Mouse (Mus musculus) myocyte (in vitro differentiated cells): ENCODE data around the gene Cc2d1b. TPM values are rescaled to one million over a fixed set of nuclear protein-coding genes. Genes with fewer than 3 reads are reported as not detected.

ENCODE experiments used
- H3K27me3 ChIP-seq: one replicate; pipeline ENCODE4 v1.6.1; 2011; ENCODE audit not compliant: control insufficient read depth, insufficient read depth, insufficient read length
- H3K36me3 ChIP-seq: one replicate; pipeline ENCODE4 v1.6.1; 2011; ENCODE audit not compliant: control insufficient read depth, insufficient read depth
- H3K4me2 ChIP-seq: one replicate; pipeline ENCODE4 v1.6.1; 2011; ENCODE audit warnings: low read depth, control low read depth
- H3K4me3 ChIP-seq: one replicate; pipeline ENCODE4 v1.5.1; 2011; ENCODE audit warnings: mild to moderate bottlenecking, control low read depth, moderate library complexity
- H3K79me2 ChIP-seq: one replicate; pipeline ENCODE4 v1.6.1; 2011; ENCODE audit not compliant: control insufficient read depth, insufficient read depth
- H3ac ChIP-seq: one replicate; pipeline ENCODE4 v1.6.1; 2011; ENCODE audit not compliant: control insufficient read depth, insufficient read length
- CEBPB ChIP-seq: IDR thresholded peaks from 2 replicates; pipeline ENCODE4 v1.6.1; 2011; ENCODE audit warnings: mild to moderate bottlenecking, moderate library complexity; ENCODE audit not compliant: poor library complexity, insufficient read depth, severe bottlenecking
- E2F4 ChIP-seq: IDR thresholded peaks from one replicate; pipeline ENCODE4 v1.6.1; 2011; ENCODE audit warnings: mild to moderate bottlenecking, control low read depth, moderate library complexity; ENCODE audit not compliant: insufficient read depth
- MAX ChIP-seq: IDR thresholded peaks from one replicate; pipeline ENCODE4 v1.6.1; 2011; ENCODE audit warnings: low read depth, mild to moderate bottlenecking, control low read depth
- MYOD1 ChIP-seq, 3 experiments: IDR thresholded peaks; one replicate each; pipeline ENCODE4 v1.6.1; 2011; ENCODE audit warnings: control low read depth in 2 of 3, low read depth in 2 of 3, mild to moderate bottlenecking in 2 of 3, moderate library complexity in 1 of 3; ENCODE audit not compliant: insufficient read length in 2 of 3, control insufficient read depth in 1 of 3
- MYOG ChIP-seq, 3 experiments: IDR thresholded peaks; one replicate each; pipeline ENCODE4 v1.6.1; 2011; ENCODE audit warnings: control low read depth in 2 of 3, low read depth in 2 of 3, mild to moderate bottlenecking in 2 of 3; ENCODE audit not compliant: insufficient read length in 2 of 3, control insufficient read depth in 1 of 3, insufficient read depth in 1 of 3
- POLR2A ChIP-seq: IDR thresholded peaks from one replicate; pipeline ENCODE4 v1.6.1; 2011; ENCODE audit warnings: low read depth, mild to moderate bottlenecking, control low read depth, moderate library complexity; ENCODE audit not compliant: insufficient read length
- POLR2AphosphoS2 ChIP-seq: IDR thresholded peaks from one replicate; pipeline ENCODE4 v1.6.1; 2011; ENCODE audit warnings: low read depth, control low read depth; ENCODE audit not compliant: insufficient read length
- REST ChIP-seq: IDR thresholded peaks from one replicate; pipeline ENCODE4 v1.6.1; 2011; ENCODE audit warnings: mild to moderate bottlenecking, control low read depth, moderate library complexity; ENCODE audit not compliant: insufficient read depth, insufficient read length
- SRF ChIP-seq: IDR thresholded peaks from one replicate; pipeline ENCODE4 v1.6.1; 2011; ENCODE audit warnings: low read depth; ENCODE audit not compliant: control insufficient read depth, insufficient read length
- TCF12 ChIP-seq: IDR thresholded peaks from one replicate; pipeline ENCODE4 v1.6.1; 2011; ENCODE audit warnings: mild to moderate bottlenecking, control low read depth; ENCODE audit not compliant: poor library complexity, insufficient read depth, severe bottlenecking
- TCF3 ChIP-seq: IDR thresholded peaks from one replicate; pipeline ENCODE4 v1.6.1; 2011; ENCODE audit warnings: low read depth, control low read depth; ENCODE audit not compliant: insufficient read length
- USF1 ChIP-seq: IDR thresholded peaks from one replicate; pipeline ENCODE4 v1.6.1; 2011; ENCODE audit warnings: low read depth, mild to moderate bottlenecking, control low read depth, moderate library complexity
- polyA plus RNA-seq: library from polyadenylated mRNA; unstranded; fragments of >200 nt; fragmentation: generic; extraction: Trizol; gene quantifications from one replicate; pipeline ENCODE4 v1.2.1, GENCODE M21; 2012; ENCODE audit warnings: missing spikeins

The Cc2d1b gene
- polyA plus RNA-seq, 1 experiment: 19.7 TPM

DNA sequence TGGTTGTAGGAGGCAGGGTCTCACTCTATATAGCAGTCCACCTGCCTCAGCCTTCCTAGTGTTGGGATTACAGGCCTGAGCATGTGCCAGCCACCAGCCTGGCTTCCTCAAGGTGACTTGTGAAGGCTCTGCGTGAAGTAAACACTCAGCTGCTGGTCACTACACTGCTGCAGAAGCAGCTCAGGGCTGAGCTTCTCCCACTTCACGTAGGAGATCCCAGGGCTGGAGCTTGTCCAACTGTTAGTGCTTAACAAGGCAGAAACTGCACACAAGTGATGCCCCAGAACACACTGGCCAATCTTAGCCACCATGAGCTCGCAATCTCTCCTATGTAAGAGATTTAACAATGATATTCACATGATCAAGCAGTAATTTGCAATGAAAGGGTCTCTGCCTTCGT is 15.0 kb downstream of the Cc2d1b start:
- Histone ChIP-seq H3K4me3 (no peak overlapping the region), H3K4me2 (no peak overlapping the region), H3K27me3 (no peaks in the 10 kb centered on the region), H3K36me3 (peaks cover 23% of the 10 kb centered on the region), H3K79me2 (no peaks in the 10 kb centered on the region), H3ac (no peak overlapping the region)
- TF ChIP-seq REST: no peak
- TF ChIP-seq CEBPB: no peak
- TF ChIP-seq SRF: no peak
- TF ChIP-seq E2F4: no peak
- no peak for TF ChIP-seq MYOD1 (IDR thresholded peaks at IDR 0.05; ENCODE audit: control insufficient read depth in 1 of 3, insufficient read length in 2 of 3, low read depth in 2 of 3)
- no peak for TF ChIP-seq TCF12
- no peak for TF ChIP-seq MYOG (IDR thresholded peaks at IDR 0.05; ENCODE audit: control insufficient read depth in 1 of 3, insufficient read depth in 1 of 3, insufficient read length in 2 of 3, low read depth in 2 of 3)
- no peak for TF ChIP-seq MAX
- TF ChIP-seq TCF3: no peak

GRCm38 (mm10) chr4:108635101-108635500 is 15.4 kb downstream of the Cc2d1b start:
- no peak overlapping the region for H3ac ChIP-seq
- peaks cover 23% of the 10 kb centered on the region for H3K36me3 ChIP-seq
- no peak overlapping the region for H3K4me2 ChIP-seq
- TF ChIP-seq SRF (no peak), USF1 (no peak), MYOG (IDR thresholded peaks at IDR 0.05; ENCODE audit: control insufficient read depth in 1 of 3, insufficient read depth in 1 of 3, insufficient read length in 2 of 3, low read depth in 2 of 3) (no peak), POLR2A (no peak), POLR2AphosphoS2 (no peak), TCF3 (no peak), REST (no peak), TCF12 (no peak), MAX (no peak), CEBPB (no peak), MYOD1 (IDR thresholded peaks at IDR 0.05; ENCODE audit: control insufficient read depth in 1 of 3, insufficient read length in 2 of 3, low read depth in 2 of 3) (no peak), E2F4 (no peak)
- H3K4me3 ChIP-seq: no peak overlapping the region
- H3K27me3 ChIP-seq: no peaks in the 10 kb centered on the region
- no peaks in the 10 kb centered on the region for H3K79me2 ChIP-seq

GRCm38 (mm10) chr4:108637721-108638120 is 18.0 kb downstream of the Cc2d1b start:
- H3K36me3 ChIP-seq: peaks cover 23% of the 10 kb centered on the region

DNA sequence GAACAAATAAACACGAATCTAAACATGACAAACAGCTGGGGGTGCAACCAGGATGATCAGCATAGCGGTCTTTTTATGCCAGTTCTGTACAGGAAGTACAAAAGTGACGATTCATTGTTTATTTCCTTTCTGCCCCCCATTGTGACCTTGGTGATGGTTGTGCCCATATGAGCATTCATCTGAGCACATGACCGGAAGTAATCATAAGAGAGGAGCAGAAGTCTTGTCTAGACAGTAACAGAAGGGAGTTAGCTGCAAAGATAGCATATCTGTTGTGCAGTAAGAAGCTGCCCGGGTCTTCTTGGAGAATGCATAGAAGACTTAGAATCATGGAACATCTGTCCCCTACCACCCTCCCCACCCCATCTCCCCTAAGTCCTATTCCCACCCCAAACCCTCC is 19.0 kb downstream of the Cc2d1b start:
- H3ac ChIP-seq: no peak overlapping the region
- no peaks in the 10 kb centered on the region for H3K79me2 ChIP-seq
- H3K36me3 ChIP-seq: peaks cover 22% of the 10 kb centered on the region
- no peak overlapping the region for H3K4me2 ChIP-seq
- TF ChIP-seq MYOG (IDR thresholded peaks at IDR 0.05; ENCODE audit: control insufficient read depth in 1 of 3, insufficient read depth in 1 of 3, insufficient read length in 2 of 3, low read depth in 2 of 3) (no peak), MYOD1 (IDR thresholded peaks at IDR 0.05; ENCODE audit: control insufficient read depth in 1 of 3, insufficient read length in 2 of 3, low read depth in 2 of 3) (no peak), CEBPB (no peak), REST (no peak), SRF (no peak), POLR2AphosphoS2 (no peak), TCF12 (no peak), E2F4 (no peak), TCF3 (no peak), POLR2A (no peak), MAX (no peak), USF1 (no peak)
- H3K4me3 ChIP-seq: no peak overlapping the region
- no peaks in the 10 kb centered on the region for H3K27me3 ChIP-seq

More at GRCm38 (mm10) chr4:108637721-108638120, 18.0 kb downstream of the Cc2d1b start:
- Histone ChIP-seq H3ac (no peak overlapping the region), H3K27me3 (no peaks in the 10 kb centered on the region), H3K4me3 (no peak overlapping the region), H3K79me2 (no peaks in the 10 kb centered on the region), H3K4me2 (no peak overlapping the region)
- TF ChIP-seq MYOD1 (IDR thresholded peaks at IDR 0.05; ENCODE audit: control insufficient read depth in 1 of 3, insufficient read length in 2 of 3, low read depth in 2 of 3) (no peak), E2F4 (no peak), MYOG (IDR thresholded peaks at IDR 0.05; ENCODE audit: control insufficient read depth in 1 of 3, insufficient read depth in 1 of 3, insufficient read length in 2 of 3, low read depth in 2 of 3) (no peak), SRF (no peak), TCF12 (no peak), POLR2A (no peak), USF1 (no peak), POLR2AphosphoS2 (no peak), TCF3 (no peak), CEBPB (no peak), REST (no peak), MAX (no peak)

DNA sequence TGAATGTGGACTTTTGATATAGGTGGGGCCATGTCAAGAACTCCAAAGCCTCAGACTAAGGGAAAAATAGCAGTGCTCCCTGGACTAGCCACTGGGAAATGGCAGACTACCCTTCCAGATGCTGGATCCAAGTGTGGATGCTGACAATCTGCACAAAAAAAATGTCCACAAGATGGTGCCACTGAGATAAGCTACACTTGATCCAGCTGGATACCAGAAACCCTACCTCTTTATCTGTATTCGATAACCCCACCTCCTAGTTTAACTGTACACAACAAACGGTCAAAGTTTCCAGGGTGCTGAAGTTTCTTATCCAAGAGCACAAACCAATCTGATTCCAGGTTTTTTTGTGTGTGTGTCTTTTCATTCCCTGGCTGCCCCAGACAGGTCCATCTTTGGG is 44.7 kb downstream of the Cc2d1b start:
- no peak overlapping the region for H3ac ChIP-seq
- peaks cover 8% of the 10 kb centered on the region for H3K36me3 ChIP-seq
- no peak for TF ChIP-seq POLR2A
- no peak for TF ChIP-seq CEBPB
- no peak for TF ChIP-seq MYOD1 (IDR thresholded peaks at IDR 0.05; ENCODE audit: control insufficient read depth in 1 of 3, insufficient read length in 2 of 3, low read depth in 2 of 3)
- no peak for TF ChIP-seq TCF12
- no peak for TF ChIP-seq MAX
- TF ChIP-seq E2F4: no peak
- TF ChIP-seq SRF: no peak
- no peak for TF ChIP-seq MYOG (IDR thresholded peaks at IDR 0.05; ENCODE audit: control insufficient read depth in 1 of 3, insufficient read depth in 1 of 3, insufficient read length in 2 of 3, low read depth in 2 of 3)
- no peak for TF ChIP-seq POLR2AphosphoS2
- TF ChIP-seq TCF3: no peak
- TF ChIP-seq USF1: no peak
- TF ChIP-seq REST: no peak
- no peaks in the 10 kb centered on the region for H3K79me2 ChIP-seq
- H3K4me2 ChIP-seq: no peak overlapping the region
- no peaks in the 10 kb centered on the region for H3K27me3 ChIP-seq
- no peak overlapping the region for H3K4me3 ChIP-seq
